18 mouse cellular contexts compared by ENCODE assay signal in the genomic region with DNA sequence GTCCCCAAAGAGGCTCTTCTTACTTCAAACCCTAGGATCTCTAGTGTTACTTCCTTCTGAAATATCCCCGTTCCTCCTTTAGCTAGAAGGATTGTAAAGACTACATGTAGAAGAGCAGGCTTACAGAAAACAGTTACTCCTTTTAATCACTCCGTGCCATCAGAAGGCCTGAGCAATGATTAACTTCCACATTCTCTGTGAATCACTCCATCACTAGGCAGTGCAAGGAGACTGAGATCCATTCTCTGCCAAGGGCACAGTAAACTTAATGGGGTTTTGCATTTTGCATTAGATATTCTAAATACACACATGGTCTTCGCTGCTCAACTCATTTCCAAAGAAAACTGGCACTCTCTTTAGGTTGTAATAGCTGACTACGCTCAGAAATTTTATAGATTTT. TPM values are rescaled to one million over a fixed set of nuclear protein-coding genes. Genes with fewer than 3 reads are reported as not detected.
DNase-seq lines count a peak whose midpoint lies in the region; ATAC-seq and TF ChIP-seq lines count a peak whose summit lies in the region.
"Had no signal": no experiment of that assay in that cellular context is flagged by ENCODE, and none has a peak within 500 bp of the region (broad histone marks: within the 10 kb centered on the region; RNA-seq: fewer than 3 reads in every experiment).

No protein-coding gene starts in this region.

- peak; percentile 66; the same call in 1 of the 2 replicates for ATAC-seq in kidney, embryonic 15.5 days (replicated peaks; ENCODE audit: low FRiP score)
- no peak for ATAC-seq in forebrain, embryonic 14.5 days
- no peak for ATAC-seq in hindbrain, postnatal 0 days
- no peak for ATAC-seq in neural tube, embryonic 13.5 days (ENCODE audit: low read depth)
- ATAC-seq: intestine, embryonic 16.5 days had no signal

- no peak overlapping the region for H3K4me3 ChIP-seq in kidney, embryonic 15.5 days (replicated peaks)
- peak overlapping the region; percentile 80 for H3K4me3 ChIP-seq in forebrain, embryonic 14.5 days (ENCODE audit: low read depth, low read length)
- H3K4me3 ChIP-seq in hindbrain, postnatal 0 days (ENCODE audit: low read length): peak overlapping the region; percentile 80
- peak overlapping the region; percentile 29 for H3K4me3 ChIP-seq in neural tube, embryonic 13.5 days
- H3K4me3 ChIP-seq: liver, embryonic 15.5 days had no signal

- no peak overlapping the region for H3K27ac ChIP-seq in kidney, embryonic 15.5 days
- no peak overlapping the region for H3K27ac ChIP-seq in forebrain, embryonic 14.5 days (ENCODE audit: low read depth, low read length)
- no peak overlapping the region for H3K27ac ChIP-seq in hindbrain, postnatal 0 days
- H3K27ac ChIP-seq in neural tube, embryonic 13.5 days (replicated peaks): no peak overlapping the region
- H3K27ac ChIP-seq: embryonic facial prominence, embryonic 12.5 days; limb, embryonic 12.5 days; liver, embryonic 15.5 days had no signal

- 65% methylated on average over 4 of the region's 4 CpGs for whole genome bisulfite sequencing in kidney, embryonic 15.5 days
- 76% methylated on average over 4 of the region's 4 CpGs for WGBS in forebrain, embryonic 14.5 days
- 53% methylated on average over 4 of the region's 4 CpGs for WGBS in hindbrain, postnatal 0 days
- WGBS in neural tube, embryonic 13.5 days: 60% methylated on average over 4 of the region's 4 CpGs

- no peaks in the 10 kb centered on the region for H3K36me3 ChIP-seq in kidney, embryonic 15.5 days
- H3K36me3 ChIP-seq in forebrain, embryonic 14.5 days (ENCODE audit: control insufficient read depth, insufficient read depth, low read length): no peaks in the 10 kb centered on the region
- H3K36me3 ChIP-seq in hindbrain, postnatal 0 days (ENCODE audit: insufficient read depth, low read length): no peaks in the 10 kb centered on the region
- no peaks in the 10 kb centered on the region for H3K36me3 ChIP-seq in neural tube, embryonic 13.5 days
- H3K36me3 ChIP-seq: embryonic facial prominence, embryonic 12.5 days; limb, embryonic 12.5 days; liver, embryonic 15.5 days had no signal

- no peak for DNase-seq in kidney, adult 8-10 months
- no peak for DNase-seq in forebrain, embryonic 14.5 days (ENCODE audit: low spot score)
- DNase-seq in hindbrain, postnatal 0 days (ENCODE audit: low spot score): no peak
- DNase-seq in adrenal gland, adult 18-20 months (ENCODE audit: low spot score in 2 of 2): no peak
- no peak for DNase-seq in c-Kit-positive CD71-positive TER-119-positive erythroid progenitor cells, embryonic 14.5 days (ENCODE audit: low spot score)
- DNase-seq: adrenal gland, postnatal 10 days; cerebellum, adult 8-10 months; heart, postnatal 10 days; kidney, postnatal 25 days; lung, postnatal 10 days; thymus, adult 2 months had no signal

- H3K27me3 ChIP-seq in kidney, embryonic 15.5 days: peaks cover 51% of the 10 kb centered on the region
- H3K27me3 ChIP-seq in forebrain, embryonic 14.5 days (replicated peaks; ENCODE audit: control insufficient read depth, insufficient read depth, low read length): no peaks in the 10 kb centered on the region
- no peaks in the 10 kb centered on the region for H3K27me3 ChIP-seq in hindbrain, postnatal 0 days (ENCODE audit: insufficient read depth, low read length)
- H3K27me3 ChIP-seq in neural tube, embryonic 13.5 days: peaks cover 21% of the 10 kb centered on the region

- H3K4me2 ChIP-seq in kidney, embryonic 15.5 days: no peak overlapping the region
- H3K4me2 ChIP-seq in forebrain, embryonic 14.5 days (ENCODE audit: low read length): peak overlapping the region; percentile 90
- H3K4me2 ChIP-seq in hindbrain, postnatal 0 days (ENCODE audit: low read depth, low read length): peak overlapping the region; percentile 89
- H3K4me2 ChIP-seq in neural tube, embryonic 13.5 days: peak overlapping the region; percentile 88
- H3K4me2 ChIP-seq: limb, embryonic 12.5 days; liver, embryonic 15.5 days had no signal

- peaks cover 26% of the 10 kb centered on the region for H3K4me1 ChIP-seq in kidney, embryonic 15.5 days
- peaks cover 10% of the 10 kb centered on the region for H3K4me1 ChIP-seq in forebrain, embryonic 14.5 days (ENCODE audit: control insufficient read depth, insufficient read depth, low read length)
- H3K4me1 ChIP-seq in hindbrain, postnatal 0 days (ENCODE audit: insufficient read depth, low read length): no peaks in the 10 kb centered on the region
- peaks cover 20% of the 10 kb centered on the region for H3K4me1 ChIP-seq in neural tube, embryonic 13.5 days (replicated peaks)
- H3K4me1 ChIP-seq: liver, embryonic 15.5 days had no signal

- no peak for TF ChIP-seq CTCF in hindbrain, postnatal 0 days (IDR thresholded peaks at IDR 0.05; ENCODE audit: low read depth)

- no peaks in the 10 kb centered on the region for H3K9me3 ChIP-seq in kidney, embryonic 15.5 days (replicated peaks)
- no peaks in the 10 kb centered on the region for H3K9me3 ChIP-seq in forebrain, embryonic 14.5 days (replicated peaks; ENCODE audit: control insufficient read depth, low read length)
- H3K9me3 ChIP-seq in hindbrain, postnatal 0 days (ENCODE audit: low read length): no peaks in the 10 kb centered on the region
- H3K9me3 ChIP-seq in neural tube, embryonic 13.5 days: no peaks in the 10 kb centered on the region
- H3K9me3 ChIP-seq: embryonic facial prominence, embryonic 12.5 days; limb, embryonic 12.5 days; liver, embryonic 15.5 days had no signal

- H3K9ac ChIP-seq in kidney, embryonic 15.5 days: no peak overlapping the region
- peak overlapping the region; percentile 40; the same call in 1 of the 2 replicates for H3K9ac ChIP-seq in forebrain, embryonic 14.5 days (ENCODE audit: low read length)
- H3K9ac ChIP-seq in hindbrain, postnatal 0 days (replicated peaks; ENCODE audit: low read length): 0 out of 2 replicates have a peak overlapping the region, but pooled peaks have one; percentile 14
- peak overlapping the region; percentile 43; the same call in 1 of the 2 replicates for H3K9ac ChIP-seq in neural tube, embryonic 13.5 days
- H3K9ac ChIP-seq: embryonic facial prominence, embryonic 12.5 days; limb, embryonic 12.5 days; liver, embryonic 15.5 days had no signal

RNA-seq across cellular contexts. Expression of a gene that starts 2.2 kb away (rescaled TPM):
- polyA plus RNA-seq in kidney, embryonic 15.5 days (2015; fragmentation: Nextera tagmentation; extraction: Ambion mirVana): 1.5 and 1.6 TPM in 2 replicates
- 15.9 and 19.5 TPM in 2 replicates for polyA plus RNA-seq in forebrain, embryonic 14.5 days (2014; fragmentation: Nextera tagmentation; extraction: Ambion mirVana)
- 59.8 and 61.5 TPM in 2 replicates for total RNA-seq in hindbrain, postnatal 0 days (2014; rRNA removed)
- 24.7 and 28.4 TPM in 2 replicates for polyA plus RNA-seq in hindbrain, postnatal 0 days (2015; fragmentation: Nextera tagmentation; extraction: Ambion mirVana)
- 13.7 and 16.3 TPM in 2 replicates for polyA plus RNA-seq in neural tube, embryonic 13.5 days (2015; fragmentation: Nextera tagmentation; extraction: Ambion mirVana)
- total RNA-seq in adrenal gland, adult 18-20 months (2021): under 1 TPM; 0.51 to 0.53 TPM
- total RNA-seq: megakaryocyte-erythroid progenitor cell, adult 5-6 weeks had no signal
